Mouse (Mus musculus): ENCODE data around the gene Etnk1.

- TF ChIP-seq CTCF (IDR thresholded peaks at IDR 0.05; ENCODE audit: extremely low read depth, insufficient read depth, insufficient read length, insufficient replicate concordance): no peak
- TF ChIP-seq POLR2A (IDR thresholded peaks at IDR 0.05; ENCODE audit: low read depth, low read length): no peak
Observed at GRCm38 (mm10) chr6:143163956-143164905, 2.8 kb upstream of the Etnk1 start.
